Mouse (Mus musculus): ENCODE measurements around the gene 1700029J07Rik. TPM values are rescaled to one million over a fixed set of nuclear protein-coding genes. Genes with fewer than 3 reads are reported as not detected.
A peak's percentile ranks its signal among the peaks of the same experiment; 100 is the strongest.

The 1700029J07Rik gene
- polyA plus RNA-seq, 1 experiment from 2014 or later = 1.2 TPM

DNA sequence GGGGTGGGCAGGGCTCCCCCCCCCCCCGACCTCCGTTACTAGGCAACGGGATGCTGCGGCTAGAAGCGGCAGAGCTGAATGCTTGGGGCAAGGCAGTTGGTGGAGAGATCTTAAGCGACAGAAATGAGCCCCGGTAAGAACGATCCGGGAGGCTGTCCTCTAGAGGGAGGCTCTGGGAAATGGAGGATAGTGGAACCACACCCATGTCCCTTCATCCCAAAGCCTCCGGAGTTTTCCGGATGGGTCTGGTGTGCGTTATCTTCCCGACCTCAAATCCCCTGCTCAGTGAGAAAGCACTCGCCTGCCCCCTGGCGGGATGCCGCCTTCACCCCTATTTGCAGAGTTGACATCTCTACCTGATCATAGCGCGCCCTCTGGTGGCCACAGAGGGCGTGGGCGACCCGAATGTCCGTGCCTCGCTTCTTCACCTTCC lies 40.5 kb downstream of the 1700029J07Rik start, which contains the start of gene Ccdc110:
Ccdc110 (plus strand) TSS at position 38 of the 433 bp plus-strand sequence.
- H3K9ac ChIP-seq = no peak within 1 kb of the TSS
- no peak within 1 kb of the TSS for H3K27ac ChIP-seq
- H3K4me2 ChIP-seq = peak within 1 kb of the TSS; percentile 4; the same call in 1 of the 2 replicates
- H3K4me1 ChIP-seq = no peaks in the 10 kb centered on the region
- ATAC-seq = peak; percentile 52; the same call in 1 of the 2 replicates
- no peaks in the 10 kb centered on the region for H3K36me3 ChIP-seq
- 0 out of 2 replicates have a peak, but pooled peaks cover 4% of the 10 kb centered on the region for H3K27me3 ChIP-seq (replicated peaks)
- H3K4me3 ChIP-seq = no peak within 1 kb of the TSS
- no peaks in the 10 kb centered on the region for H3K9me3 ChIP-seq (replicated peaks)
- WGBS (ENCODE audit: insufficient replicate concordance) = 8% methylated on average over 23 of the region's 23 CpGs

DNA sequence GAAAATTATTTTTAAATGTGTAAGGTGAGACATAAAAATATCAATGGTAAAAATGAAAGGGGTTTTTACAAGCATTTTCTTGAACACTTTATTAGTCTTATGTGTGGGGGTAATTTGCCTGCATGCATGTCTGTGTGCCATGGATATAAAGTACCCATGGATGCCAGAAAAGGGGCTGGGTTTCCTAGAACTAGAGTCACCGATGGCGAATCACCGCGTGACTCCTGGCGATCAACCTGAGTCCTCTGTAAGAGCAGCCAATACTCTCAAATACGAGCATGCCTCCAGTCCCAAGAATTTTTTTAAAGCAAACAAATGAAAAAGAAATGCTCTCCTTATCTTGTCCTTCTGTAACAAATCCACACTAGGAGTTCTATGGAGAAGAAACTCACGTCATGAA lies 52.9 kb downstream of the 1700029J07Rik start:
- Histone ChIP-seq H3K4me1 (no peaks in the 10 kb centered on the region), H3K36me3 (no peaks in the 10 kb centered on the region), H3K4me3 (no peak overlapping the region), H3K4me2 (no peak overlapping the region), H3K27ac (no peak overlapping the region), H3K9ac (no peak overlapping the region), H3K9me3 (replicated peaks) (no peaks in the 10 kb centered on the region), H3K27me3 (replicated peaks) (no peaks in the 10 kb centered on the region)
- WGBS (ENCODE audit: insufficient replicate concordance) = 80% methylated on average over 7 of the region's 7 CpGs
- ATAC-seq = no peak

DNA sequence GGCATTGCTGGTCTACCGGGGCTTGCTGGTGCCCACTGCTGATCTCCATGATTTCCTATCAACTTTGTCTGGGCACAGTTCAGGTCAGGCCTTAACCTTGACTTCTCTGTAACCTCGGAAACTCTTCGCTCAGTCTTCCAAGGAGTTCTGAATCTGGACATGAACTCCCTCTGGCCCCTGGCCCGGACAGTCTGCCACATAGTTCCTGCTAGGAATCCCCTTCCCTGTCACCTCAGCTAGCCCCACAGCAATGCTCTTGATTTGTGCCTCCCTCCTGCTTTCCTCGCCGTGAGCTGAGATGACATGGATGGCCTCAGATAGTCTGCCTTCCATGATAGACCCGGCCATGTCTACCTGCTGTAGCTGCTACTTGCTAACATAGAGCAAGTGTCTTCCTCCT lies 54.7 kb downstream of the 1700029J07Rik start:
- no peaks in the 10 kb centered on the region for H3K36me3 ChIP-seq
- H3K4me2 ChIP-seq = no peak overlapping the region
- H3K9ac ChIP-seq = no peak overlapping the region
- no peak for ATAC-seq
- no peak overlapping the region for H3K4me3 ChIP-seq
- H3K27me3 ChIP-seq (replicated peaks) = no peaks in the 10 kb centered on the region
- H3K27ac ChIP-seq = no peak overlapping the region
- no peaks in the 10 kb centered on the region for H3K9me3 ChIP-seq (replicated peaks)
- WGBS (ENCODE audit: insufficient replicate concordance) = 76% methylated on average over 7 of the region's 7 CpGs
- H3K4me1 ChIP-seq = no peaks in the 10 kb centered on the region

GRCm38 (mm10) chr8:45918891-45919290 lies 56.2 kb downstream of the 1700029J07Rik start:
- H3K4me1 ChIP-seq = no peaks in the 10 kb centered on the region

DNA sequence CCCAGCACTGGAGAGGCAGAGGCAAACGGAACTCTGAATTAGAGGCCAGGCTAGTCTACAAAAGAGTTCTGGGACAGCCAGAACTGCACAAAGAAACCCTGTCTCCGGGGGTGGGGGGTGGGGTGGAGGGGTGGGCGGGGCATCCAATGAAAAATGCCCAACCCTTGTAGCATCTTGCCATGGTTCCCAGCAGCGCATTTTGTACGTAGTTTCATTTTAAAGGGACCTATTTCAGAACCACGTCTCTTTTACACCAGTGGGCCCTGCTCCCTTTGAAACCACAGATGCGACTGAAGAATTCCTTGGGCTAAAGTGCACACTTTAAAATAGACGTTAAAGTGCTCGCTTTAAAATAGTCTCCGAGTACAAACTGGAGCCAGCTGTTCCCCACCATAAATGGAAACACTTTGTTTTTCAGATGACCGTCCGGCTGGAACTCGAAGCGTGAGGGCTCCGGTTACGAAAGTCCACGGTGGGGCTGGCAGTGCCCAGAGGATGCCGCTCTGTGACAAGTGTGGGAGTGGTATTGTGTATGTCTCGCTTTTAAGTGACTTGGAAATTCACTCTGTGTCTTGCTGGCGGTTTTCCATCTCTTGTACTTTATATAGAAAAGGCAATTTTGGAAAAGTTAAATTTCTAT lies 57.9 kb downstream of the 1700029J07Rik start:
- no peaks in the 10 kb centered on the region for H3K4me1 ChIP-seq
- H3K9ac ChIP-seq = no peak overlapping the region
- H3K36me3 ChIP-seq = no peaks in the 10 kb centered on the region
- WGBS (ENCODE audit: insufficient replicate concordance) = 75% methylated on average over 20 of the region's 20 CpGs
- no peak for ATAC-seq
- no peak overlapping the region for H3K27ac ChIP-seq
- no peak overlapping the region for H3K4me2 ChIP-seq
- H3K4me3 ChIP-seq = no peak overlapping the region
- H3K9me3 ChIP-seq (replicated peaks) = no peaks in the 10 kb centered on the region
- H3K27me3 ChIP-seq (replicated peaks) = no peaks in the 10 kb centered on the region

More at GRCm38 (mm10) chr8:45918891-45919290, 56.2 kb downstream of the 1700029J07Rik start:
- H3K9ac ChIP-seq = no peak overlapping the region
- H3K4me3 ChIP-seq = no peak overlapping the region
- H3K4me2 ChIP-seq = no peak overlapping the region
- H3K27me3 ChIP-seq (replicated peaks) = no peaks in the 10 kb centered on the region
- 68% methylated on average over 15 of the region's 15 CpGs for WGBS (ENCODE audit: insufficient replicate concordance)
- H3K27ac ChIP-seq = no peak overlapping the region
- no peak for ATAC-seq
- no peaks in the 10 kb centered on the region for H3K36me3 ChIP-seq
- H3K9me3 ChIP-seq (replicated peaks) = no peaks in the 10 kb centered on the region

DNA sequence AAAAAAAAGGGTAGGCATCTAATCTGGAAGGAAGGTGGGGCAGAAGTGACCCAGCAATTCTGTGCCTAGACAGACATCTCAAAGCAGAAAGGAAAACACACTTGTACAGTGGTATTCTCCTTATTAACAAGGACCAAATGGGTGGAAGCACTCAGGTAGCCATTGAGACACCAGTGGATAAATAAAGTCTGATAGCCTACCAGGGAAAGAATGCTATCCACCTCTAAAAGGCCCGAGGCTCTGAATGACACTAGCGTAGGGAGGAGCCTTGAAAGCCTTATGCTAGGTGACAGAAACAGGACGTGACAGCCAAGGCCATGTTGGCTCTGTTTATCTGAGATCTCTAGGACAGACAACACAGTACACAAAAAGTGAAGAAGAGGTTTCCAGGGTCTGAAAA lies 58.6 kb downstream of the 1700029J07Rik start:
- no peaks in the 10 kb centered on the region for H3K36me3 ChIP-seq
- H3K27me3 ChIP-seq (replicated peaks) = no peaks in the 10 kb centered on the region
- H3K4me2 ChIP-seq = no peak overlapping the region
- no peak overlapping the region for H3K9ac ChIP-seq
- H3K27ac ChIP-seq = no peak overlapping the region
- H3K4me1 ChIP-seq = no peaks in the 10 kb centered on the region
- no peaks in the 10 kb centered on the region for H3K9me3 ChIP-seq (replicated peaks)
- 48% methylated on average over 3 of the region's 3 CpGs for WGBS (ENCODE audit: insufficient replicate concordance)
- ATAC-seq = no peak
- H3K4me3 ChIP-seq = no peak overlapping the region

- no peak overlapping the region for H3K4me3 ChIP-seq
- no peak overlapping the region for H3K4me2 ChIP-seq
Measured at GRCm38 (mm10) chr8:45913707-45914106, 61.3 kb downstream of the 1700029J07Rik start.

GRCm38 (mm10) chr8:45906251-45906619 lies 68.8 kb downstream of the 1700029J07Rik start:
- H3K9me3 ChIP-seq (replicated peaks) = no peaks in the 10 kb centered on the region
- no peak overlapping the region for H3K27ac ChIP-seq
- H3K4me2 ChIP-seq = no peak overlapping the region
- H3K36me3 ChIP-seq = no peaks in the 10 kb centered on the region
- H3K9ac ChIP-seq = no peak overlapping the region
- no peak overlapping the region for H3K4me3 ChIP-seq
- H3K27me3 ChIP-seq (replicated peaks) = no peaks in the 10 kb centered on the region
- no peak for ATAC-seq
- H3K4me1 ChIP-seq = no peaks in the 10 kb centered on the region
- WGBS (ENCODE audit: insufficient replicate concordance) = 75% methylated on average over 4 of the region's 4 CpGs

More at GRCm38 (mm10) chr8:45913707-45914106, 61.3 kb downstream of the 1700029J07Rik start:
- Histone ChIP-seq H3K27me3 (replicated peaks) (no peaks in the 10 kb centered on the region), H3K4me1 (no peaks in the 10 kb centered on the region), H3K36me3 (no peaks in the 10 kb centered on the region), H3K9me3 (replicated peaks) (no peaks in the 10 kb centered on the region), H3K27ac (no peak overlapping the region), H3K9ac (no peak overlapping the region)
- no peak for ATAC-seq
- WGBS (ENCODE audit: insufficient replicate concordance) = 81% methylated on average over 11 of the region's 11 CpGs

- ATAC-seq = no peak
- H3K4me2 ChIP-seq = no peak overlapping the region
- H3K4me3 ChIP-seq = no peak overlapping the region
- H3K27me3 ChIP-seq (replicated peaks) = no peaks in the 10 kb centered on the region
- H3K27ac ChIP-seq = no peak overlapping the region
- H3K4me1 ChIP-seq = no peaks in the 10 kb centered on the region
- H3K36me3 ChIP-seq = no peaks in the 10 kb centered on the region
- WGBS (ENCODE audit: insufficient replicate concordance) = 70% methylated on average over 7 of the region's 7 CpGs
- no peaks in the 10 kb centered on the region for H3K9me3 ChIP-seq (replicated peaks)
- H3K9ac ChIP-seq = no peak overlapping the region
Measured at GRCm38 (mm10) chr8:45905591-45906250, 69.3 kb downstream of the 1700029J07Rik start.

DNA sequence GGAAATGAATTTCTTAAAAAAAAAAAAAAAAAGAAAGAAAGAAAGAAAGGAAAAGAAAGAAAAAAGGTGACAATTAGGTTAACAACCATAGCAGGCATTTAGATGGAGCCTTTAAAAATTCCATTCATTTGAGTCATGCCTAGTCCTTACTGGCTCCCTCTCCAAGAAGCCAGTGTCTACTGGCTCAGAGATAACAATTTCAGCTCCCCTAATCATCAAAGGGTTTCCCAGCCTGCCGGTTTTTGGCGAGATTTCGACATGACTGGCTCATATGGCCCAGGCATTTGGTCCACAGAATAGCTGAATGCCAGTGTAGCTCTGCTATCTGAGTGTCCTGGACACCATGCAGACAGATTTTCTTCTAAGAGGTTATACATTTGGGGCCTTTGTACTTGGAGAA lies 71.4 kb downstream of the 1700029J07Rik start:
- 16% methylated on average over 3 of the region's 3 CpGs for WGBS (ENCODE audit: insufficient replicate concordance)
- Histone ChIP-seq H3K27ac (no peak overlapping the region), H3K9ac (no peak overlapping the region), H3K9me3 (replicated peaks) (no peaks in the 10 kb centered on the region), H3K27me3 (replicated peaks) (no peaks in the 10 kb centered on the region), H3K36me3 (no peaks in the 10 kb centered on the region), H3K4me2 (no peak overlapping the region), H3K4me1 (no peaks in the 10 kb centered on the region), H3K4me3 (no peak overlapping the region)
- no peak for ATAC-seq

Measured in liver, embryonic 12.5 days (tissue).